Mouse (Mus musculus): ENCODE measurements around the gene Lrrc49.

- no peak for TF ChIP-seq POLR2A (IDR thresholded peaks at IDR 0.05; ENCODE audit: extremely low read depth, insufficient read depth, low read length)
- no peak for TF ChIP-seq CTCF (IDR thresholded peaks at IDR 0.05; ENCODE audit: extremely low read depth, insufficient read depth, low read length)
Measured at GRCm38 (mm10) chr9:60665535-60665934, 22.4 kb downstream of the Lrrc49 start.
